Mouse (Mus musculus) bone marrow macrophage, adult 2 months (primary cell): ENCODE measurements around the gene Smyd1.
"Not testable (repeated sequence)": the region's sequence is repeated elsewhere in the genome, so short reads cannot be mapped to it uniquely, and the experiment has no call there.

Source experiments
- CTCF ChIP-seq: IDR thresholded peaks from 2 replicates; pipeline ENCODE4 v1.5.1; 2012; ENCODE audit warnings: low read depth, mild to moderate bottlenecking, low read length, moderate library complexity
- POLR2A ChIP-seq: IDR thresholded peaks from 2 replicates; pipeline ENCODE4 v1.6.1; 2012; ENCODE audit warnings: mild to moderate bottlenecking, low read depth, low read length, borderline replicate concordance

GRCm38 (mm10) chr6:71269686-71270050 lies 52.4 kb downstream of the Smyd1 start:
- not testable (repeated sequence) for TF ChIP-seq CTCF, POLR2A
